Mouse (Mus musculus): ENCODE data around the gene Aqp11.

GRCm38 (mm10) chr7:97767841-97768240 is 29.8 kb upstream of the Aqp11 start:
- TF ChIP-seq CTCF (conservative IDR thresholded peaks at IDR 0.05; ENCODE audit: low read length) (no peak), POU5F1 (IDR thresholded peaks at IDR 0.05; ENCODE audit: borderline replicate concordance, low read length) (no peak), NANOG (IDR thresholded peaks at IDR 0.05; ENCODE audit: borderline replicate concordance, low read length) (no peak)
